Mouse (Mus musculus) cerebellum, adult 2 months (tissue): ENCODE data around the gene Slc25a12. TPM values are rescaled to one million over a fixed set of nuclear protein-coding genes. Genes with fewer than 3 reads are reported as not detected.

Experiments
- DNase-seq, 2 experiments: peaks; one replicate each; pipeline ENCODE4 v3.0.0; 2021
- H3K27ac ChIP-seq: fragments of 200-500 bp; 2 replicates; pipeline ENCODE4 v1.5.1; 2012; ENCODE audit warnings: low read length, control low read depth, inconsistent platforms; ENCODE audit not compliant: insufficient read depth
- H3K27me3 ChIP-seq: fragments of 200-500 bp; 2 replicates; pipeline ENCODE4 v1.6.1; 2012; ENCODE audit warnings: inconsistent platforms, mild to moderate bottlenecking, low read length, moderate library complexity; ENCODE audit not compliant: control insufficient read depth, insufficient read depth
- H3K4me1 ChIP-seq: fragments of 200-500 bp; 2 replicates; pipeline ENCODE4 v1.6.1; 2011; ENCODE audit warnings: low read length; ENCODE audit not compliant: control insufficient read depth, insufficient read depth
- H3K4me3 ChIP-seq: fragments of 200-500 bp; replicated peaks from 2 replicates; pipeline ENCODE3; 2011; ENCODE audit warnings: mild to moderate bottlenecking, low read depth, low read length, control low read depth; ENCODE audit not compliant: insufficient read depth
- CTCF ChIP-seq: fragments of 200-500 bp; IDR thresholded peaks from 2 replicates; pipeline ENCODE4 v1.5.1; 2011; ENCODE audit warnings: low read depth, mild to moderate bottlenecking, control low read depth, low read length, moderate library complexity, borderline replicate concordance; ENCODE audit not compliant: insufficient read depth
- POLR2A ChIP-seq: fragments of 200-500 bp; IDR thresholded peaks from 2 replicates; pipeline ENCODE4 v1.6.1; 2011; ENCODE audit warnings: low read length, control low read depth, borderline replicate concordance; ENCODE audit not compliant: insufficient read depth
- WGBS: fragments of 180-500 bp; shearing (Covaris S2); methylation state at CpG from one replicate; pipeline ENCODE4 v1.1.7; 2018; 5-methylcytosine and 5-hydroxymethylcytosine counted together
- polyA plus RNA-seq: library from polyadenylated mRNA; depleted of rRNA; stranded (reverse); fragments of >200 nt; gene quantifications from 2 replicates; pipeline ENCODE4 v1.2.3, GENCODE M21; 2012; rRNA removed

The Slc25a12 gene
- polyA plus RNA-seq: 135 and 139 TPM in 2 replicates

- TF ChIP-seq CTCF: no peak
- peak; percentile 74 for TF ChIP-seq POLR2A
- Histone ChIP-seq H3K27me3 (no peaks in the 10 kb centered on the region), H3K27ac (peak within 1 kb of the TSS; percentile 86), H3K4me1 (no peaks in the 10 kb centered on the region), H3K4me3 (peak within 1 kb of the TSS; percentile 93)
- DNase-seq: peak; percentile 87 to 88
- WGBS: under 1% methylated on average over 57 of the region's 57 CpGs
Observed at GRCm38 (mm10) chr2:71367125-71367880, at the start of gene Slc25a12. TSS of gene Slc25a12 (minus strand) at chr2:71367749.

DNA sequence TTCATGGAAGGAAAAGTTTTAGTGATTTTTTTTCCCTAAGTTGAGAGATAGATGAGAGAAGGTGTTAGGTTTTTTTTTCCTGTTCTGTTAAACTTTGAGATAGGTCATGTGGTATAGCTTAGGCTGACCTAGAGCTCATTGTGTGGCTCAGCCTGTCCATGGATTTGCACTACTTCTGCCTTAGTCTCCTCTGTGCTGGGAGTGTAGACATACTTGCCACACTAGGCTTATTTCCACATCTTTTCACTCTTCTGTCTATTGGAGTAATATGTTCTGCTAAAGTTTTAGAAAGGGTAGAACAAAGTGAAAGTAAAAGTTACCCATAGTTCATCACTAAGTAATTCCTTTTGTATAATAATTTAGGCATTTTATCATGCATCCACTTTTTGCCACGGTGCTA lies 38.1 kb upstream of the Slc25a12 start:
- Histone ChIP-seq H3K4me3 (no peak overlapping the region), H3K27ac (no peak overlapping the region), H3K27me3 (no peaks in the 10 kb centered on the region), H3K4me1 (no peaks in the 10 kb centered on the region)
- no peak for DNase-seq
- TF ChIP-seq POLR2A (no peak), CTCF (no peak)
- WGBS: 87% methylated on average over 1 of the region's 1 CpGs

- Histone ChIP-seq H3K4me1 (no peaks in the 10 kb centered on the region), H3K27ac (no peak overlapping the region), H3K27me3 (no peaks in the 10 kb centered on the region), H3K4me3 (no peak overlapping the region)
- TF ChIP-seq POLR2A: no peak
- no peak for TF ChIP-seq CTCF
- 57% methylated on average over 9 of the region's 9 CpGs for WGBS
- no peak for DNase-seq
Observed at GRCm38 (mm10) chr2:71389864-71390263, 22.3 kb upstream of the Slc25a12 start.

DNA sequence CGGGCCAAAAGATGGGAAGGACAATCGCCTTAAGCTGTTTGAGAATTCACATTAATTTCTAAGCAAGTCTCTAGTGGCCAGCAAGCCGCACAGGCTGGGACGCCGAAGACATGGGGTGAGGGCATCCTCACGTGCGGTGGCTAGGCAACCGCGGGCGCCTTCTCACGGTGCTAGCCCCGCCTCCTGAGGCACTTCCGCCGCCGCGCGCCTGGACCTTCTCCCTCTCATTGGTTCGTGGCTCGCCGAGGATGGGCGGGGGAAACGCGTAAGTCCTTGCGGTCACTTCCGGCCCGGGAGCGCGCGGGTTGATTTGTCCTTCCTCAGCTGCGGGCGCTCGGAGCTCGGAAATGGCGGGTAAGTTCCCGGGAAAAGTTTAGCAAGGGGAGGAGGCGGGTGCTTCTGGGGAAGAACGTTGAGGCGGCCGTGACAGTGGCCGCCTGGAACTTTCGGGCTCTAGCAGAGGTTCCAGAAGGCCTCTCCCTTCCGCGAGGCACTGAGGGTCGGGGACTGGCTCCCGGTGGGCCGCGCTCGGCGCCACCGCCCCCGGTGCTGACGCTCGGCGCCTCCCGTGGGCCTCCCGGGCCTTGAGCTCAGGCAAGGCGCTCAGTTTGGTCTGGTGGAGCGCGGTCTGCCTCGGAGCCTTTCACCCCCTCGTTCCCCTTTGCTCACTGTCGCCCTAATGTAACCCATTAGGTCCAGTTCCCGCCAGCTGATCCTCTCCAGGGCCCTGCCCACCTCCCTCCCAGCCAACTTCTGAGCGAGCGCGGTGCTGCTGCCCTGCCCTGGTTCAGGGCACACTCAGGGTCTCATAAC lies 21.6 kb upstream of the Slc25a12 start, which contains the start of gene Hat1:
TSS of gene Hat1 (plus strand) at position 8 of the 813 bp plus-strand sequence.
- Histone ChIP-seq H3K4me1 (no peaks in the 10 kb centered on the region), H3K4me3 (peak within 1 kb of the TSS; percentile 83), H3K27me3 (no peaks in the 10 kb centered on the region), H3K27ac (no peak within 1 kb of the TSS)
- DNase-seq: peak; percentile 94
- TF ChIP-seq CTCF (no peak), POLR2A (peak; percentile 44; the same call in 1 of the 2 replicates)
- WGBS: under 1% methylated on average over 66 of the region's 66 CpGs

- Histone ChIP-seq H3K4me3 (no peak overlapping the region), H3K27me3 (no peaks in the 10 kb centered on the region), H3K4me1 (no peaks in the 10 kb centered on the region), H3K27ac (no peak overlapping the region)
- TF ChIP-seq CTCF: no peak
- no peak for TF ChIP-seq POLR2A
- DNase-seq: no peak
- WGBS: 92% methylated on average over 6 of the region's 6 CpGs
Observed at GRCm38 (mm10) chr2:71387766-71388165, 20.2 kb upstream of the Slc25a12 start.

DNA sequence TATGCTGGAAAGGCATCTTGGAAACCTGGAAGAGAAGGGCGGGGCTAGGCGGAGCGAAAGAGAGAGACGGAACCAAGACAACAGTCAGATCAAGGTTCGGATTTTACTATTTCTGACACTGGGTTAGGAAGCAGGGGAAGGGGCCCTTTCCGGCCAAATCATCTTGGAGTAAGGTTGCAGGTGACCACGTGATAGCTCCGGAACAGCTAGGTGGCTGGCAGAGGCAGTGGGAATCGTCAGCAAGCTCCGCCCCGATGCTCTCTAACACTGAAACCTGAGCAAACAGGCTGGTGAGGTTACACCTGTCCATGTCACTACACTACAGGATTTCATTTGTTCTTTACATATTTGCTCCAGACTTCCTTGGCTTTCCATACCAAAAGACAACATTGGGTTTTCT lies 16.3 kb upstream of the Slc25a12 start:
- TF ChIP-seq CTCF: no peak
- no peak for TF ChIP-seq POLR2A
- no peak overlapping the region for H3K27ac ChIP-seq
- no peaks in the 10 kb centered on the region for H3K27me3 ChIP-seq
- no peak for DNase-seq
- no peak overlapping the region for H3K4me3 ChIP-seq
- H3K4me1 ChIP-seq: no peaks in the 10 kb centered on the region
- WGBS: 46% methylated on average over 11 of the region's 11 CpGs

DNA sequence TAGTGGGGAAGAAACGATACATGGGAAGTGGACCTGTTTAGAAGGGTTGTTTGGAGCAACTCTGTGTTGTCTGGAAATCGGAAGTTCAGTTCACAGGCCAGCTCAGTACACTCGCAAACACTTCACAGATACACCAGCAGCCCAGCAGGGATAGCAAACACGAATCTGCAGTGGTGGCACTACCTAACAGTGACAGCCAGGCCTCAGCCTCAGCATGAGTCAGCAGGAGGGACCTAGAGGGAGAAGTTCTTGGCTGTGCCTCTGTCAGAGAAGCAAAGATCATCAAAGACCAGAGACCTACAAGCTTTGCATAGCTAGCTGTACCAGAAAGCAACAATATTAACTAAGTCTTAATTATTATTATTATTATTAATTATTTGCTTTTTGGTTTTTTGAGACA lies 14.4 kb upstream of the Slc25a12 start:
- TF ChIP-seq CTCF (no peak), POLR2A (no peak)
- no peak for DNase-seq
- Histone ChIP-seq H3K4me1 (no peaks in the 10 kb centered on the region), H3K4me3 (no peak overlapping the region), H3K27me3 (no peaks in the 10 kb centered on the region), H3K27ac (no peak overlapping the region)
- WGBS: 71% methylated on average over 4 of the region's 4 CpGs

DNA sequence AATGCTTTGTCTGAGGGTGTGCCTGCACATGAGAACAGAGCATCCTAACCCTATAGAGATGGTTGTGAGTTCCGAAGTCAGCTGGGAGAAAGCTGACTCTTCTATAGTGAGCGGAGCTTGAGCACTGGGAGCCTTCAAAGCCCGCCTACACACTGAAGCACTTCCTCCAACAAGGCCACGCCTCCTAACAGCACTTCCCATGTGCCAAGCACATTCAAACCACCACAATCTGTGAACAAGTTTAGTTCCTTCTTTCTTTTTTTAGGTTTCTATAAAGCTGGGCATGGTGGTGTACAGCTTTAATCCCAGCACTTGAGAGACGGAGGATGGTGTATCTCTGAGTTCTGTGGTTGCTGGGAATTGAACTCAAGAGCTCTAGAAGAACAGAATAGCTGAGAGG lies 9.9 kb upstream of the Slc25a12 start:
- WGBS: 84% methylated on average over 5 of the region's 5 CpGs
- H3K27ac ChIP-seq: no peak overlapping the region
- DNase-seq: no peak
- no peaks in the 10 kb centered on the region for H3K27me3 ChIP-seq
- TF ChIP-seq POLR2A (no peak), CTCF (no peak)
- no peak overlapping the region for H3K4me3 ChIP-seq
- H3K4me1 ChIP-seq: no peaks in the 10 kb centered on the region
